Mouse (Mus musculus): Measurements from ENCODE around the gene Vsig10. TPM values are rescaled to one million over a fixed set of nuclear protein-coding genes. Genes with fewer than 3 reads are reported as not detected.
"Not testable (repeated sequence)": the region's sequence is repeated elsewhere in the genome, so short reads cannot be mapped to it uniquely, and the experiment has no call there.

Vsig10 gene
- total RNA-seq (2021), result 1 to 10 TPM; 5.7 to 6.9 TPM
- long read RNA-seq, experiment 1, partial matches to known transcripts, result 0 of 1 reads
- long read RNA-seq, experiment 1, other reads (novel, unspliced or antisense), result 0 of 1 reads
- long read RNA-seq, experiment 2, result 0 reads

DNA sequence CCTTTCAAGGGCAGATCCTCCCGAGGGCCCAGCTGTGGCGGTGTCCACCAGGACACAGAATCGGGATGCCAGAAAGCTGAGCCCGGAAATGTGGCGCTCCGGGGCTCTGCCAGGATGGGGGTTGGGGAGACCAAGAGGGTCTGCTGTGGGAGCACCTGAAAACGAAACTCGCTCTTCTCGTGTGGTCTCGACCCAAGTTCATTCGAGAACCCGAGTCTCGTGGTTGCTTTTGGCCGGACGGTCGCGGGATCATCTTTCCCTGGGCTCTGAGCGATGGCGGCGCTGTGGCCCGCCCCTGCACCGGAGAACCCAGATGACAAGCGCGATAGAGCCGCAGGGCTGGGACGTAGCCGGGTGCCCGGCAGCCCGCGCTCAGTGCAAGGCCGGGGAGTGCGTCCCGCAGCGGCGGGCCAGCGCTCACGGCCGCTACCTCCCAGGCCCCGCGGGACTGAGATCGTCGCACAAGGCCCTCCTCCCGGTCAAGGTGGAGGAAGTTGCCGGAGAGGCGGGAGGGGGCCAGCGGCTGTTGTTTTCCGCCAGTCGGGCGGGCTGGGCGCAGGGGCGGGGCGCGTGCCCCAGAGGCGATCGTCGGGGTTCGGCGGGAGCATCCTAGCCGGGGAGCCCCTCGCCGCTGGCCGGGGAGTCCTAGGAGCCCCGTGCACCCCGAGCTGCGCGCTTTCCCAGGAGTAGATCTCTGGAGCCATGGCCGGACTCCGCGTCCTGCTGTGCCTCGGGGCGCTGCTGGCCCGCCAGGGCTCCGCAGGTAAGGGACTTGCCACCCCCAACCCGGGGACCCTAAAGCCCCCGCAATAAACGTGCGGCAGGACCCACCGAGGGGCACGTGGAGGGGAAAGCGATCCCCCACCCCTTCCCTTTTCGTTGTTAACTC lies at the start of gene Vsig10:
Gene Vsig10, plus strand, starts transcription at position 343 of the 889 bp plus-strand sequence.
- peak; percentile 77 for DNase-seq (ENCODE audit: low spot score)

DNA sequence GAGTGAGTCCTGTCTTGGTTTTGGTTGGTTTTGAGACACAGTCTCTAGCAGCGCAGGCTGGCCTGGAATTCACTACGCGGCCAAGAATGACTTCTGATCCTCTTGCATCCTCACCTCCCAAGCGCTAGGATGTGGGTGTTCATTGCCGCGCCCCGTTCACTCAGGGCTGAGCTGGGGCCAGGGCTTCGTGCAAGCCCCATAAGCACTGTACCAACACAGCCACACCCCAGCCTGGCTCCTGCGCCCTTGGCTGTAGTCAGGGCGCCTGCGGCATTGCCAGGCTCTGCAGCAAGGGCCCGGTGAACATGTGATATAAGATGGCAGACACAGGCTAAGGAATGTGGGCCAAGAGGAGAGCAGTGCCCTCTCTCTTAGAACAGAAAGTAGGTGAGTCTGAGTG lies 49.5 kb upstream of the Vsig10 start:
- no peak for DNase-seq (ENCODE audit: low spot score)

DNA sequence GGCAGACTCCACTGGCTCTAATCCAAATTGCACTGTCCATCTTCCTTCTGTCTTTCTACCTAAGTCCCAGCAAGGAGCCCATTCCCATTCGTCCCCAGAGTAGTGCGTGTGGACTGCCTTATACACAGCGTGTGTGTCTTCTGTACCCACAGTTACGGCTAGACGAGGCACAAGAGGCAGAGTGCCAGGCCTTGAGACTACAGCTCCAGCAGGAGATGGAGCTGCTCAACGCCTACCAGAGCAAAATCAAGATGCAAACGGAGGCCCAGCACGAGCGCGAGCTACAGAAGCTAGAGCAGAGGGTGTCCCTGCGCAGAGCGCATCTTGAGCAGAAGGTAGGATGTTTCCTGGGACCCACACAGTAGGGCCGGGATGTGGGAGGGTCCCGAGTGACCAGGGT lies 46.9 kb upstream of the Vsig10 start:
- no peak for DNase-seq (ENCODE audit: low spot score)

DNA sequence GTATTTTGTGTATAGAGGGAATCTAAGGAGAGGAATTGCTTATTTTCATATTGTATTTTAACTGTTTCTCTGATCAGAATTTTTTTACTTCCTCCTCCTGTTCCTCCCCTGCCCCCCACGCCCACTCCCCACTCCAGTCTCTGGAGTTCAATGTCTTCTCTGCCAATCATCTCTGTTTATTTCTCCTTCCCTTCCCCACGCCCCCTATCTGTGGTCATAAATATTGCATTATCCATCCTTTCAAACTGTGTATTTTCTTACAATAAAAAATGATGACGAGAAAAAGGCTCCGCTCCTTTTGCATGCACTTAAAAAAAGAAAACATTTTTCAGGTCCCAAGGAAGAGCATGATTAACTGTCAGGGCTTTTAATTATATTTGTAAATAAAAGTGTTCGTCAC lies 44.1 kb upstream of the Vsig10 start:
- no peak for DNase-seq (ENCODE audit: low spot score)

DNA sequence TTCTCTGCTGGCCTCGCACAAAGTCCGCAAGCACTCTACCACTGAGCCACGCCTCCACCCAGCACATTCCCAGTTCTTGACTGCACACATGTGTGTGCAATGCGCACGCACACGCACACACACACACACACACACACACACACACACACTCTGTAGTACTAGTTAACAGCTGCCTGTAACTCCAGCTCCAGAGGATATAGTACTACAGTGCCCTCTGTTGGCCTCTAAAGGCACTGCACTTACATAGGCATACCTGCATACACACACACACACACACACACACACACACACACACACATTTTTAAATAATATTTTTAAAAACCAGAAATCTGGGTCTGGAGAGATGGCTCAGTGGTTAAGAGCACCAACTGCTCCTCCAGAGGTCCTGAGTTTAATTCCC lies 41.1 kb upstream of the Vsig10 start:
- DNase-seq (ENCODE audit: low spot score), result no peak

DNA sequence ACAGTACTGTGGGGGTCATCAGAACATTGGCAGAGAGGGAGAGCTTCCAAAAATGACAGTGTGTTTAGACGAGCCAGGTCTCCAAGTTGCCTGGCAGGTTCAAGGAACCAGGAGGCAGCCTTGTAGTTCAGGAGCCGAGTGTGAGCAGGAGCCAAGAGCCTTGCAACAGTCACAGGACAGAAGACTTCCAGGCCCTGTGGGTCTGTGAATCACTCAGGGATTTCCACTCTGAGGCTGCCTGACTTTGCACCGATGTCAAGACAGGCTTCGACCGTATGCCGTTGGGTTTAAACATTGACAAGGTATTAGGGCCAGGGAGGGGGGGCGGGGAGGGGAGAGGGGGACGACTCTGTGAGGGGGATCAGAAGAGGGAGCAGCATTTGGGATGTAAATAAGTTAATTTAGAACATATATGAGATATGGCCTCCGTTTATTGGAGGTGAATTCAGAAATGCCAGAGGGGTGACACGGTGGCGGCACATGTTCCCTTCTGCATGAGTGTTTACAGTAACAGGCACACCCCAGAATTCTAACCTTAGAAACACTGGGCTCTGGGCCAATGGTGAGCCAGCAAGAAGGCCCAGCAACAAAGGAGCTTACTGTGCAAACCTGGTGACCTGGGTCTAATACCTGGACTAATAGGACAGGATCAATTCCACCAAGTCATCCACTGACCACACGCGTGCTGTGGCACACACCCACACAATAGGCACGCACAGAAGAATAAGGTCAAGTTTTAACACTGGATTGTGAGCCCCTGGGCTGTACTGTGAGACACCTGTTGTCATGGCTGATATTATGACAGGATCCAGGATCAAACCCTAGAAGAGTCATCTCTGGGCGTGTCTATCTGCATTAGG lies 39.8 kb upstream of the Vsig10 start:
- DNase-seq (ENCODE audit: low spot score), result no peak

DNA sequence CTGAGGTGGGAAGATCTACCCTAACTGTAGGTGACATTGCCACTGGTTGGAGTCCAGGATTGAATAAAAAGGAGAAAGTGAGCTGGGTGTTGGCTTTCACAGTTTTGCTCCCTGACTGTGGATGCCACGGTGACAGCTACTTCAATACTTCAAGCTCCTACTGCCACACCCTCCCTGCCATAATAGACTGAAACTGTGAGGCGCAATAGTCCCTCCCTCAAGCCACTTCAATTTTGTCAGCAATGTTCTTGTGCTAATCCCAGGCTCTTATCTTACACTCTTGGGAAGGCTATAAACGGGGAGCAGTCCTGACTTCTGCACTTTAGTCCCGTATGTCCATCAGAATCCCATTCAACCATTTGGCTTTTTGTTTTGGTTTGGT lies 39.2 kb upstream of the Vsig10 start:
- DNase-seq (ENCODE audit: low spot score), result no peak

DNA sequence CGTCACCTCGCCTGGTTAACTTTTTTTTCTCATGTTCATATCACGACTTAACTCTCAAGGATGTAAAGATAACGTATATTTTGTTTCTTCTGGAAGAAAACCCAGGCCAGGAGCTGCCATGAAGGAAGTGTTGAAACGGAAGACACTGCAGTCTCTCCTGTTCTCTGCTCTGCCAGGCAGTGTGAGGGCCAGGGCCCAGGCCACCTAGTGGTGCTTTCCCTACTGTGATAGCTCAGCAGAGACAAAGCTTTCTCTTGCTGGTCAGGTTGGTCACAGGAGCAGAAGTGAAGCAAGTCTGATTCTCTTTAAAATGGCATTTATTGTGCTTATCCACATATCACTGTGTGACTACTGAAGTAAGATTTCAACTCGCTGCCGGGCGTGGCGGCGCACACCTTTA lies 37.3 kb upstream of the Vsig10 start:
- no peak for DNase-seq (ENCODE audit: low spot score)

DNA sequence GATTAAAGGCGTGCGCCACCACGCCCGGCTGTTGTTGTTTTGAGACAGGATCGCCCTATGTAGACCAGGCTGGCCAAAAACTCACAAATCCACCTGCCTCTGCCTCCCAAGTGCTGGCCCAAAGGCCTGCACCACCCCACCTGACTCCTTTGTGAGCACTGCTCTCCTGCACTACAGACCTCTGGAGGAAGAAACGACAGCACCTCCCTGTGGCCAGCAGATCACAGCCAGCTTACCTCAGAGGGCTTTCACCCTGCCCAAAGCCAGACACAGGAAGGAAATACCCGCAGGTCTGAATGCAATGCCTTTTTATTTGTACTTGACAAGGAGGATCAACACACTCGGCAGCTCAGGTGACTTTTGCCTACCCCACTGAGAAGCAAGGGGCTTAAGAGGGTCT lies 36.5 kb upstream of the Vsig10 start:
- no peak for DNase-seq (ENCODE audit: low spot score)

DNA sequence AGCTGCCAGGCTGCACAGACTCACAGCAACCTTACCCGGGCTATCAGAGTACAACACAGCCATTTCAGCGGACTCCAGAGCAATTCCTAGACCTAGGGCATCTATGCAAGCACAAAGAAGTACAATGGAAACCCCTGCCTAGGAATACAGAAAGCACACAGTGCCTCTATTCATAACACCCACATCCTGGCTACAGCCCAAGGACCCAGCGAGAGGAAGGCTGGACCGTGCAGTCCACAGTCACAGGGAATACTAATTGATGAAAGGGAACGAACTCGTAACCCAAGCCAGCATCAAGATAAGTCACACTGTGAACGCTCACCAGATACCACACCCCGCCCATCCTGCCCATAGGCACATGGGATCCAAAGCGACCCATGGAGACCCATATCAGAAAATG lies 34.9 kb upstream of the Vsig10 start:
- DNase-seq (ENCODE audit: low spot score), result no peak

DNA sequence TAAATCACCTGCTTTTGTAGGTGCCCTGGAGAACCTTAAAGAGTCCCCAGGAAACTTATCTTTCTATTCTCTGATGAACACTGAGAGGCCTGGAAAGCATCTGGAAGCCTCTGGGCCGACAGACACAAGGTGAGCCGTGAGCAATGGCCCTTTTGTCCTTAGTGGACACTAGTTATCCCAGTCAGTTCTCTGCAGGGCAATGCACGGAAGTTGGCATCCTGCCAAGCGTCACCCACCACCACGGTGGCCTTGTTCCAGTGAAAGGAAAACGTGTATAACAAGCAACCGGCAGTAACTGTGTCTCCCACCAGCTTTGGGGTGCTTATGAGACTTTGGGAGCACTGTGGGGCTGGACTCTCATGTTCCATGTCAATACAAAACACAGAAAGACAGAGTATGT lies 34.2 kb upstream of the Vsig10 start:
- DNase-seq (ENCODE audit: low spot score), result no peak

DNA sequence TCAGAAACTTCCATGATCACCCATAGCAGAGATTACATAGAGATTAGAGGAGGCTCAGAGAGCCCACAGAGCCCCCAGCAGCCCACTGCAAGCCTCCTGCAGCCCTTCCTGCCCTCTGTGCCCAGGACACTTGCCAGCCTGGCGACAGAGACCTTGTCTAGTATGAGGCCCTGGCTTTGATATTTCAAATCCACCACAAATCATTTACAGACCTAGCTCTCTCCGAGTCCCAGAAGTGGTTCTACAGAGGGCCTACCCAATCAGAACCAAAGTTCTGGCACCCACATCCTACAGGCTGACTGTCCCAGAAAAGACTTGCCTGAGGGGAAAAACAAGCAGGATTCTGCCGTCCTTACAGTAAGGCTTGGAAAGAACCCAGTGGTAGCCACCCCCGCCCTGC lies 33.6 kb upstream of the Vsig10 start:
- DNase-seq (ENCODE audit: low spot score), result no peak

DNA sequence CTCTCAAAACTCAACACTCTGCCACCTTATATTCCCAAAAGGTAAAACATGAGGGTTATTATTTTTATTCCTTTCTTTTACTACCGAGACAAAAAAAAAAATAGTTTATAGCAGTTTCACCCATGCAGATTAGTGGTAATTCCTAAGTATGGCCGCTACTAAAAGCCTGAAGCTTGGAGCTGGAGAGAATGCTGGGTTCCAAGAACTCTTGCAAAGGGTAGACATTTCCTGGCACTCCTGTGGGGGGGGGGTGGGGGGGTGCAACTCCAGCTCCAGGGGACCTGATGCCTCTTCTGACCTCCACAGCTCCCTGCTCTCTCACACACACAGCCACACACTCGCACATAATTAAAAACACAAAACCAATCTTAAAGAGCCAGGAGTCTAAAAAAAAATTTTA lies 32.6 kb upstream of the Vsig10 start:
- DNase-seq (ENCODE audit: low spot score), result no peak

DNA sequence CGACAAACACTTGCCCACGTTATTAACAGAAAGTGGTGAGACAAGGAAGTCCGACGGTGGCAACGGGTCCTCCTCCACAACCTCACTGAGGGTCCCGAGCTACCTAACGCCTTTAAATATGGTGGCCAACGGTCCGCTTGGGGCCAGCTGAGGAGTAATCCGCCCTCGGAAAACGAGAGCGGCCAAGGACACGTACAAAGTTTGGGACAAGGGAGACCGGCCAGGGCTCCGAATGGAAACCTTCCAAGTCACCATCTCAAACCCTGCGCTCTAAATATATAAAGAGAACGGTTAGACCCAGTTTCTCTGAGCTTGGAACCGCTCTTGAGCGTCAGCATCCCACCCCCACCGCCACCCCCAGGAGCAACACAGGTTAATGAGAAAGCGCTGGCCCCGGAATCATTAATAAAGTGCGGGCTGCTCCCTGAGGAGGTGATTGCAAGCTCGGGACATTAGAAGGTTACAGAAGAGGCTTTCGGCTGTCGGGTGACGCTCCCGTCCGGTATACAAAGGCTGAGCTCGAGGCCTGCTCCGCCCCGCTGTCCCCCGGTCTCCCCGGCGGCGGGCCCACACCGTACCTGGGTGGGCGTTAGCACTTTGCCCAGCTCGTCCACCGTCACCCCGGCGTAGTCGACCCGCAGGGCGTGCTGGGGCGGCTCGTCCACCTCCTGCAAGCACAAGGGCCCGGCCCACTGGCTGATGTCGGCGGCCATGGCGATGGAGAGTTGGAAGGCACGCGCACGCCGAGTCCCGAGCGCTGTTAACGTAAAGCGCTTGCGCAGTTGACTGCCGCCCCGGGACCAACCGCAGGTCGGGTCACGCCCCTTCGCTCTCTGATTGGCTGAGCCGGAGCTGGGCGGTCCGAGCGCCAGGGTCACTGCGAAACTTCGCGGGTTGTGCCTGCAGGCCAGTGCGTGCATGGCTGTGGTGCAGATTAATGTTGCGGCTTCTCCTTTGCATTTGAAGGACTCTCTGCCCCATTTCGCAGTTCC lies 31.8 kb upstream of the Vsig10 start, which contains the start of gene Pebp1:
Gene Pebp1, minus strand, starts transcription at position 795 of the 992 bp plus-strand sequence.
- DNase-seq (ENCODE audit: low spot score), result peak; percentile 98

DNA sequence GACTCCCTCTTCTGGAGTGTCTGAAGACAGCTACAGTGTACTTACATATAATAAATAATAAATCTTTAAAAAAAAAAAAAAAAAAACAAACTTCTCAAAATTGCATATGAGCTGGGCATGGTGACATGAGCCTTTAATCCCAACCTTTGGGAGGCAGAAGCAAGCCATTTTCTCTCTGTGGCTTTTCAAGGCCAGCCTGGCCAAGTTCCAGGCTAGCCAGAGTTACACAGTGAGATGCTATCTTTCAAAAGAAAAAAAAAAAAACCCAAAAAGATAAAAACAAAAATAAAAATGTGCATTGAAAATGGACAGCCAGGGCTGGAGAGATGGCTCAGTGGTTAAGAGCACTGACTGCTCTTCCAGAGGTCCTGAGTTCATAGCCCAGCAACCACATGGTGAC lies 29.2 kb upstream of the Vsig10 start:
- DNase-seq (ENCODE audit: low spot score), result no peak

DNA sequence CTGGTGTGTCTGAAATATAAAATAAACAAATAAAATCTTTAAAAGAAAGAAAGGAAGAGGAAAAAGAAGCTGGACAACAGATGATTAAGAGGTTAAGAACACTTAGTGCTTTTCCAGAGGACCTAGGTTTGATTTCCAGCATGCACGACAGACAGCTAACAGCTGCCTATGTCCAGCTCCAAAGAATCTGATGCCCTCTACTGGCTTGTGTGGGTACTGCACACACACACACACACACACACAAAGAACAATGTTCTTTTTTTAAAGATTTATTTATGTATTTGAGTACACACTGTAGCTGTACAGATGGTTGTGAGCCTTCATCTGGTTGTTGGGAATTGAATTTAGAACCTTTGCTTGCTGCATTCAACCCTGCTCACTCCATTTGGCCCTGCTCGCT lies 28.8 kb upstream of the Vsig10 start:
- no peak for DNase-seq (ENCODE audit: low spot score)

DNA sequence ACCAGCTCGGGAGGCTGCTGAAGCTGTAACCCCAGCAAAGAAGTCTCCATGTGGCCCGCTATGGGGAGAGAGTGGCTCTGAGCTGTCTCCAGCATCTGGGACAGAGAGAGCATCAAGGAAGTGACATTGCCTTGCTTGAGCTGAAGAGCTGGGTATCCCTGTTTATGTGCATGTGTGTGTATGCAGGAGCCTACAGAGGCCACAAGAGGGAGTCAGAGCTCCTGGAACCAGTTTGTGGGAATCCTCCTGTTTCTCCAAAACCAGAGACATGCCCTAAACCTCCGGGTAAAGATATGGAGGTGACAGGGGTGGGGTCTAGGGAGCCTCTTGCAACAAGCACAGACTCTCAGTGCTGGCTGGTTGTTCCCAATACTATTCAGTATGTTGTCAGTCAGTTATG lies 27.6 kb upstream of the Vsig10 start:
- no peak for DNase-seq (ENCODE audit: low spot score)

DNA sequence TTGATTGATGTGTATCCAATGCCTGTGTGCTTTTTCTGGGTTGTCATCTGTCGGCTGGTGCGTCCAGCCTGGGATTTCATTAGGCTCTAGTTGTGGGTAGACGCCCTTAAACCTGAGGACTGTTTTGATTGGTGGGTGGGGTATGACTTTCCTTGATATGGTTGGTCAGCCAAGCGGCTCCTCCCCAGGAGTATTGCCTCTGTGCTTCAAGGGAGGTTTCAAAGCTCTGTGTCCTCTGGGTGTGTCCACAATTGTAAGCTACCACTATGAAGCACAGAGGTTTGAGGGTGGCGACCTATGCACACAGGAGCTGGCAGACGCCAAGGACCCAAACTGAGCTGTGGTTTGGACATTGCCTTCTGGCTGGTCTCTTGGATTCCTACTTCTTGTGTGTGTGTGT lies 26.3 kb upstream of the Vsig10 start:
- DNase-seq (ENCODE audit: low spot score), result no peak

DNA sequence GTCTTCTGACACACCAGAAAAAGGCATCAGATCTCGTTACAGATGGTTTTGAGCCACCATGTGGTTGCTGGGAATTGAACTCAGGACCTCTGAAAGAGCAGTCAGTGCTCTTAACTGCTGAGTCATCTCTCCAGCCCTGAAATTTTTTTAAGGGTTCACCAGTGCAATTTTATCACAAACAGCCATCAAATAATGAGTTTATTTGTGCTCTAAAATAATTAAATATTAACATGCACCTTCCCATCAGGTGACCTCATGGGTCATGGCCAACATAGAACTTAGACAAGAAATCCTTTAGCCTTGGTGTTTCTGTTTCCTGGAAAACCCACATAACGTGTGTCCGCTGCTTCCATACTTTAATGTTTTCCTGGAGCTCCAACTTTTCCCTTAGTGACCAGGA lies 25.1 kb upstream of the Vsig10 start:
- not testable (repeated sequence) for DNase-seq (ENCODE audit: low spot score)

DNA sequence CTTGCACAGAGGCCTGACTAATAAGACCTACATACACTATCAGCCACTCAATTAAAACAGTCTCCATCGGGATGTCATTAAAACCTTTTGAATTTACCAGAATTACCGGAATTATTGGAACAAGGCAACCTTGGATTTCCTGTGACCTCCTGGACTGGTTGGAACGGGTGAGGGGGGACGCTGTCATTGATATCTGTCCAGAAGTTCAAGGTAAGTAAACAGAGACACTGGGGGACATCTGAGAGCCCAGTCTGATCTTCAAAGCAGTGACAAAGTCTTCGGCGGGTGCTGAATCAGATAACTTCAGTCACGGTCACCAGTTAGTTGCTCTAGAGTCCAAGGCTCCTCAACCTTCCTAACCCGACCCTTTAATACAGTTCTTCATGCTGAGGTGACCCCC lies 23.9 kb upstream of the Vsig10 start:
- no peak for DNase-seq (ENCODE audit: low spot score)

DNA sequence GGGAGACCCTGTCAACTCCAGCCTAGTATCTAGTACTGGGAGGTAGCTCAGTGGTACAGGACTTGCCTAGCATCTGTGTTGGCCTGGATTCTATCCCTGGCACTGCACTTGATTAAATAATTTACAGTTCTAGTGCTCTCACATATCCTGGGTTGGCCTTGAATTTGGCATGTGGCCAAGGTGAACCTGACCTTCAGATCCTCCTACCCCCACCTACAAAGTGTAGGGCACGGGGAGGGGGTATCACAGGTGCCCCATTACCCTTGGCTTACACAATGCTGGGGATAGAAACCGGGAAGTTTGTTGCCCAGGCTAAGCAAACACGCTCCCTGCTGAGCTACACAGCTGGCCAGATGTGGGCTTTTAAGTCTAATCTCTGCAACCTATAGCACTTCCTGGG lies 16.0 kb upstream of the Vsig10 start:
- DNase-seq (ENCODE audit: low spot score), result no peak
